Mouse (Mus musculus) gastrocnemius, postnatal 4 days (tissue): ENCODE measurements around the gene Bst2. TPM values are rescaled to one million over a fixed set of nuclear protein-coding genes. Genes with fewer than 3 reads are reported as not detected.
A peak's percentile ranks its signal among the peaks of the same experiment; 100 is the strongest.
"Not testable (repeated sequence)": the region's sequence is repeated elsewhere in the genome, so short reads cannot be mapped to it uniquely, and the experiment has no call there.

ENCODE experiments used
- DNase-seq, 2 experiments: peaks; one replicate each; pipeline ENCODE4 v3.0.0; 2021 to 2022; ENCODE audit warnings: low spot score in 2 of 2, mixed read lengths in 2 of 2
- total RNA-seq, 2 experiments: library from RNA; stranded (reverse); gene quantifications; 2 replicates each; pipeline ENCODE4 v1.2.3; 2021

Gene Bst2
- total RNA-seq, 2 experiments from 2014 or later: 18.3 to 20.1 TPM

DNA sequence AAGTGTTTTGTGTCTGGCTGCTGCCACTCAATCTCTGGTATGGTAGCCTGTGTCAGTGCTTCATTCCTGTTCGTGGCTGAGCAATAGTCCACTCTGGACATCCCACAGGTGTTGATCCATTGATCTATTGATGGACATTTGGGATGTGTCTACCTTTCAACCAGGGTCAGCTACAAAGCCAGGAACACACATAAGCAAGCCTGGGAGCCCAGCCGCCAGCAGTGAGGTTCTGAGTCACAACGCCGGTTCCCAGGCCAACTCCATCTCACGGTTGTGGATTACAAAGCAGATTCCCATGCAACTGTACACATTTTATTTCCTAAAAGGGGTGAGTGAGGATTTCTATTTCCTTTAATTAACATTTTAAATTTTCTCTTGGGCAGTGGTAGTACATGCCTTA lies 23.5 kb upstream of the Bst2 start:
- no peak for DNase-seq

DNA sequence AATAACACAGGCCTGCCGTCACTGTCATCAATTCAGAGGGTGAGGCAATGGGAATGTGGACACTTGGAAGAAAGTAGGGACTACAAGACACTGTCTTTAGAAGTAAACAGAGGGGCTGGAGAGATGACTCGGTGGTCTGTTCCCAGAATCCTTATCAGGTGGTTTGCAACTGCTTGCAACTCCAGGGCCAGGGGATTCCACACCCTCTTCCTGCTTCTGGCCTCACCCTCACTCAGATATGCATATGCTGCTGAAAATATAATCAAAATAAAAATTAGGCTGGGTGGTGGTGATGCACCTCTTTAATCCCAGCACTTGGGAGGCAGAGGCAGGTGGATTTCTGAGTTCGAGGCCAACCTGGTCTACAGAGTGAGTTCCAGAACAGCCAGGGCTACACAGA lies 22.8 kb upstream of the Bst2 start:
- DNase-seq: no peak

DNA sequence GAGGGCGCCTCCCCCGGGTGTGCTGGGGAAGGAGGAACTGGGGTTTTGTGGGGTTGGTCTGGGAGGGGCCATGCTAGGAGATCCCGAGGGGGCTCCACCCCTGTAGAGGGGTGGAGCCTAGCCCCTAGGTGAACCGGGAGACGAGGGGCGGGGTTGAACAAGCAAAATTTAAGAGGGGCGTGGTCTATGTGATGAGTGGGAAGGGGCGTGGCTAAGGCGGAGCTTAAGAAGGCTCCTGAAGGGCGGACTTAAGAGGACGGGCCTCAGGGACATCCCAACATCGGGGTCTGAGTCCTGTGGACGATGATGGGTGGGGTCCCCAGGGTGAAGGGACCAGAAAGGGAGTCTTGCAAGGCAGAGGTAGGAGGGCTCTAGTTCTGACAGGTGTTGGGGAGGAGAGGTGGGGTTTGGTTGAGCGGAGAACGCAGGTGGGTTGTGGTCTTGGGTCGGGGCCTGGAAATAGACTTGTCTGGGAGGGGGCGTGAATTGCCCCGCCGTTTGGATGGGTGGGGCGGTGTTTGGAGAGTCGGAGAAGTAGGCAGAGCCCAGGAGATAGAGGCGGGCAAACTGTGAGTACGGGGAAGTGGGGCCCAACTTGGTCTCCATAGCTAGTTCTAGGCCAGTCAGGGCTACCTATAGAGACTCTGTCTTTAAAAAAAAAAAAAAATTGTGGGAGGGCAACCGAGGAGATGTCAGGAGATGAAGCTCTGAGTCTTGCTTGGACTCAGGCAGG lies 21.9 kb upstream of the Bst2 start:
- DNase-seq: no peak

DNA sequence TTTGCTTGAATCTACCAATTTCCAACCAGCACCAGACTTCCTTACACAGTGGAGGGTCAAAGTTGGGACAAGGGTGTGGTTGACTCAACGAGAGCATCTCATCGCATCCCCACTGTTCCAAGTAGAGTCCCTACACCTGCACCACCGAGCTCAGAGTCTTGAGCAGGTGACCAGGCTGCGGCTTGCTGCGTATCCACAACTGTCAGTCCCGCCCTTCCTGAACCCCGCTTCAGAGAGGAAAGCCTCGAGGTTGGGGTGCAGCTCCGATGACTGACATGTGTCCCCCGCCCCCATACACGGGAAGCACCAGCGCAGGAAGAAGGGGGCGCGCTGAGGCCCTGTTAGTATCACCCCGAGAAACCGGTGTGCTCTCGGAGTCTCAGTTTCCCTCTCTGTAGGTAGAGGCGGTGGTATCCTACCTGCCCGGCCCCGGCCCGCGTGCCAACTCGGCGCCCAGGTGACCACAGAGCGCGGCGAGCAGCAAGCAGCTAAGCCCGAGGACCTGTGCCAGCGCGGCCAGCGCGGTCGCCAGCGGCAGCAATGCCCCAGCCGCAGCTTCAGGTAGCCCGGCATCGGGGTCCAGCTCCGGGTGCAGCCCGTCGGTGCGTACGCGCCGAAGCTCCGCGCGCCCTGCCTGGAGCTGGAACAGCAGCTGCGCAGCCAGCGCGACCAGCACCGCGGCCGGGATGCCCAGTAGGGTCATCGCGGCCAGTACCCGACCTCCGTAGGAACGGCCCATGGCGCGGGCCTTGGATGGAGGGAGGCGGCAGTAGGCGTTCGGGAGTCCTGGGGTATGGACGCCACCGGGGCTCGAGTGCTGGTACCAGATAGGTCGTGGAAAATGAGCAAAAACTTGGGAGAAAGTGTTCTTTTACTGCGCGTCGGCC lies 21.1 kb upstream of the Bst2 start, which contains the start of gene Tmem221:
TSS of gene Tmem221 (minus strand) at position 801 of the 887 bp plus-strand sequence.
- DNase-seq: no peak

DNA sequence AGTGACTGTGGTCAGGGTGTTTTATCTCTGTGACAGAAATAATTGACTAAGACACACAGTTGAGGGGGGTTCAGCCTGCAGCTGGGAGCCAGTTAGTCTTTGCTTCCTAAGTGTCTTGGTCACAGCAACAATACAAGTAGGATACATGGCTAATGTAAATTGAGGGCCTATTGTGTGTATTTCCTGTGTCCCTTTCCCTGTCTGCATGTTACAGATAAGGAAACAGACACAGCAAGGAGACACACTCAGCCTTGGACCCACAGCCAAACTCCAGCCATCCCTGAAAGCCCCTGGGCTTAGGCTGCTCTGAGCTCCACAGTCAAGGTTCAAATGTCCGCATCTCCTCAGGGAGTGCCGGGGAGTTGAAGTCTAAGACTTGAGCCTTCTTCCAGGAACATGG lies 17.4 kb upstream of the Bst2 start:
- DNase-seq: no peak

DNA sequence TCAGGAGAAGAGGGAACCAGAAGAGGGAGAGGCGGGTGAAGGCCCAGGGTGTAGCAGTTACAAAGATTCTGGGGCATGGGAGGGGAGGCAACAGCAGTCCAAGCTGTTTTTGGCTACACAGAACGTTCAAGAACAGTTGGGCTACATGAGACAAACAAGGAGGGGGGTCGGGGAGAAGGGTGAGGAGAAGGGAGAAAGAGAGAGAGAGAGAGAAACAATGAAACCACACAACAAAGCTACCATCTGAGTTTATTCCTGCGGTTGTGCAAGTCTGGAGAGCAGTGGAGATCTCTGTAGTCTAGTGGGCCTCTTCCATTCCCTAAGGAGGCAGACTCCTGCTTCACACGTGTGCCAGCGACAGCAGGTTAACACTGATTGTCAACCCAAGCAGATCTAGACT lies 16.7 kb upstream of the Bst2 start:
- DNase-seq: no peak

DNA sequence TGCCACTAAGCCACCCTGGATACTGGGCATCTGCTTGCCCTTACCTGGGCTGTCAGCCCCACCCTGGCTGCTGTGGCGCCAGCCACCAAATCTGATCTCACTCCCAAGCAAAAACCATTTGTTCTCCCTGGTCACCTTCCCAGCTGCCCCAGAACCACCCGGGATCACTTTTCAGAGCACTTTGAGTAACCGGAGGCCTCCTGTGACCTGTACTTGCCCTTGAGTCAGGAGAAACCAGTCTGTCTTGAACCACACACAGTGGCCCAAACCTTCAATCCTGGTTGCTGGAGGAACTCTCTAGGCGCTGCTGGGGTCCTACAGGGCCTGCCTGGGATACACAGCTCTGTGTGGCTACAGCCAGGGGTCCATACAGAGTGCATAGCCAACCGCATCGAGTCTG lies 15.5 kb upstream of the Bst2 start:
- DNase-seq: no peak

GRCm38 (mm10) chr8:71550754-71551153 lies 13.5 kb upstream of the Bst2 start:
- no peak for DNase-seq

- no peak for DNase-seq
Observed at GRCm38 (mm10) chr8:71547590-71547989, 10.3 kb upstream of the Bst2 start.

- DNase-seq: no peak
Observed at GRCm38 (mm10) chr8:71545053-71545452, 7.8 kb upstream of the Bst2 start.

GRCm38 (mm10) chr8:71543755-71544154 lies 6.5 kb upstream of the Bst2 start:
- DNase-seq: no peak

GRCm38 (mm10) chr8:71542632-71543343 lies 5.5 kb upstream of the Bst2 start, which contains the start of gene Mvb12a:
Mvb12a (plus strand) TSS chr8:71542922.
- peak; percentile 85 to 95 for DNase-seq

- no peak for DNase-seq
Observed at GRCm38 (mm10) chr8:71535663-71536062, 1.6 kb downstream of the Bst2 start.

DNA sequence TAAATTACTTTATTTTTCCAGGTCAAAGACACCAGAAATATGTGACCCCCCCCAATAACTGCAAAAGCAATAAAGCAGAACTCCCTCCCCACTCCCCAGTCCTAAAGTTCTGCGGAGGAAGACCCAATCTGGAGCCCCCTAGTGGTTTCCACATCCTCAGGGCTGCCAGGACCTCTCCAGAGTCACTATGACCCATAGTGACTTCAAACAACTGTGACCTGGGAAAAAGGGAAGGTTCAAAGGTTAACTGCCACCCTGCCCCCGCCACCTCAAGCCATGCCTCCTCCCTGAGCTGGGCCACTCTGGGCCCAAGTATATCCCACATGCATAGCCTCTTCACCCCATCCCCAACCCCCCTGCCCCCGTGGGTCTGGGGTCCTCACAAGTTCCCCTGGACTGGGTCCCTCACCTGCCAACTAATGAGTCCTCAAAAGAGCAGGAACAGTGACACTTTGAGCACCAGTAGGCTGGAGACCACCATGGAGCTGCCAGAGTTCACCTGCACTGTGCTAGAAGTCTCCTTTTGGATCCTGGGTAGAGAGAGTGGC lies 2.9 kb downstream of the Bst2 start:
- no peak for DNase-seq

- DNase-seq: not testable (repeated sequence)
Observed at GRCm38 (mm10) chr8:71530735-71531467, 6.4 kb downstream of the Bst2 start.

DNA sequence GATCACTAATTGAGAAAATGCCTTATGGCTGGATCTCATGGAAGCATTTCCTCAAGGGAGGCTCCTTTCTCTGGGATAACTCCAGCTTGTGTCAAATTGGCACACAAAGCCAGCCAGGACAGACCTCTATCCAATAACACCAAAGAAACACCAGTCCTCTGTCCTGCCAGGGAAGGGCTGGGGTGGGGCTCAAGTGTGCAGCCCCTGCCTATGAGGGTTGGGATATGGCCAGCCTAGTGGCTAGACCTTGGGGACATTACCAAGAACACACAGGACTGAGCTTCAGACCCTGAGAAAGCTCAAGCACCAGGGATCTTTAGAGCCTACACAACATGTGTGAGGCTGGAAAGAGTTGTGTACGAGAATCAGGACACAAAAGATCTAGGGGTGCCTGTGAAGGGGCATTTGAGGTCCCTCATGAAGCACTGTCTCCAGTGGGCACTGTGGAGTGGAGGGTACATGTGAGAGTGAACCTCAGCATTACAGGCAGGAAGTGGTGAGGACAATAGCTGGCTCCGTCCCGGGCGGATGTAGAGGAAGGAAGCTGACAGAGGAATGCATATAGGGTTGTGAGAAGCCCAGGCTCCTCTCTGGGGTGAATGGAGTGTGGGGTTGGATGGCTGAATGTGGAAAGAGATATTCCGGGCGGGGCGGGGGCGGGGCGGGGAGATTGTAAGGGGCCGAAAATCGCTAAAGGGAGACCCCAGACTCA lies 8.7 kb downstream of the Bst2 start:
- no peak for DNase-seq

DNA sequence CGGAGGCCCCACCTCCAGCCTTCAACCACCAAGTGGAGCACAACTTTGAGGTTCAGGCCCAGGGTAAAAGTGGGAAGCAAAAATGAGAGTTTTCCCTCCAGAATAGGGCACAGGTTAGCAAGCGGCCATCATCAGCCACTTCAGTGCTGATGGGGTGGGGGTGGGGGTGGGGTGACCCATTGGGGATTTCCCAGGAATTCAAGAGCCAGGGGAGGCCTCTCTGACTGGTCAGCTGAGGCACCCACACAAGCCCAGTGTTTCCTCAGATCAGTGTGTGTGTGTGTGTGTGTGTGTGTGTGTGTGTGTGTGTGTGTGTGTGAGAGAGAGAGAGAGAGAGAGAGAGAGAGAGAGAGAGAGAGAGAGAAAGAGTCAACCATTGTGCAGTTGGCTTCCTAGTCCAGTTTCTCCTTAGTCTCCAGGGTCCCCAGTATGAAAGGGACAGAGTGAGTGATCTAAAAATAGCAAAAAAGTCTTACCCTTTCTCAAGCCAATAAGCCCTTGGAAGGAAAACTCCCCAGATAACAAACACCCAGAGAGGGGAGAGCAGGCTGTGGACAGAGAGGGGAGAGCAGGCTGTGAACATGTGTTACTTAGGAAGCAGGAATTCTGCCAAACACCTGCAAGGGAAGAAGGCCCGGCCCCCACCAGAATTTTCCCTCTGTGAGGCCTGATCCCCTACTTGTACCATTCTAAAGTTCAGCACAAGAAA lies 9.9 kb downstream of the Bst2 start:
- no peak for DNase-seq

- no peak for DNase-seq
Observed at GRCm38 (mm10) chr8:71526272-71526671, 11.0 kb downstream of the Bst2 start.
